Mouse (Mus musculus) ES-E14 (cell line): ENCODE measurements around the gene Gga1. TPM values are rescaled to one million over a fixed set of nuclear protein-coding genes. Genes with fewer than 3 reads are reported as not detected.

Experiments
- DNase-seq: peaks from one replicate; pipeline ENCODE4 v3.0.0-alpha.2; 2013; ENCODE audit warnings: low read depth, low spot score
- H3K27ac ChIP-seq: 2 replicates; pipeline ENCODE4 v1.5.1; 2012; ENCODE audit warnings: low read depth, mild to moderate bottlenecking, low read length, moderate library complexity, mixed read lengths; ENCODE audit not compliant: poor library complexity, insufficient read depth, severe bottlenecking
- H3K36me3 ChIP-seq: 2 replicates; pipeline ENCODE4 v1.6.1; 2012; ENCODE audit warnings: mild to moderate bottlenecking, low read length, moderate library complexity, mixed read lengths; ENCODE audit not compliant: control insufficient read depth, poor library complexity, insufficient read depth, severe bottlenecking
- H3K4me1 ChIP-seq, 2 experiments: fragments of 150-350 bp in 1 of 2; sonication (generic) in 1 of 2; 2 replicates each; pipeline ENCODE4 v1.6.1; 2012; ENCODE audit warnings: low read length in 2 of 2, mild to moderate bottlenecking in 1 of 2, mixed read lengths in 1 of 2; ENCODE audit not compliant: control insufficient read depth in 2 of 2, insufficient read depth in 2 of 2, poor library complexity in 1 of 2
- H3K4me3 ChIP-seq, 2 experiments: fragments of 150-350 bp in 1 of 2; sonication (generic) in 1 of 2; 2 replicates each; pipeline ENCODE4 v1.5.1; 2012; ENCODE audit warnings: low read length in 2 of 2, low read depth in 1 of 2, mild to moderate bottlenecking in 1 of 2, mixed read lengths in 1 of 2; ENCODE audit not compliant: insufficient read depth in 1 of 2, poor library complexity in 1 of 2, severe bottlenecking in 1 of 2
- H3K9ac ChIP-seq: 2 replicates; pipeline ENCODE4 v1.6.1; 2012; ENCODE audit warnings: low read depth, mild to moderate bottlenecking, low read length, mixed read lengths; ENCODE audit not compliant: poor library complexity, insufficient read depth, severe bottlenecking
- H3K9me3 ChIP-seq: fragments of 150-350 bp; sonication (generic); 2 replicates; pipeline ENCODE4 v1.6.1; 2012; ENCODE audit warnings: low read depth, mild to moderate bottlenecking, low read length; ENCODE audit not compliant: control insufficient read depth, insufficient read depth
- CHD2 ChIP-seq: IDR thresholded peaks from 2 replicates; pipeline ENCODE4 v1.6.1; 2014; ENCODE audit warnings: mild to moderate bottlenecking, low read depth, low read length, inconsistent platforms
- HCFC1 ChIP-seq: IDR thresholded peaks from 2 replicates; pipeline ENCODE4 v1.6.1; 2012; ENCODE audit warnings: low read length, inconsistent platforms, borderline replicate concordance; ENCODE audit not compliant: insufficient read depth
- MAFK ChIP-seq: IDR thresholded peaks from 2 replicates; pipeline ENCODE4 v1.6.1; 2014; ENCODE audit warnings: mild to moderate bottlenecking, low read depth, low read length, inconsistent platforms; ENCODE audit not compliant: insufficient read depth
- ZC3H11A ChIP-seq: IDR thresholded peaks from 2 replicates; pipeline ENCODE4 v1.6.1; 2012; ENCODE audit warnings: low read depth, mild to moderate bottlenecking, inconsistent platforms, low read length, borderline replicate concordance
- ZNF384 ChIP-seq: IDR thresholded peaks from 2 replicates; pipeline ENCODE4 v1.6.1; 2012; ENCODE audit warnings: low read depth, low read length, inconsistent platforms
- in situ Hi-C, 2 experiments: fragments of 600-800 bp; cut with MboI; formaldehyde crosslinking; loops; one replicate each; pipeline ENCODE4 v1.15.1; 2025; ENCODE audit warnings: low sequenced_read_pairs in 2 of 2, inconsistent platforms in 1 of 2; ENCODE audit not compliant: unreplicated experiment in 2 of 2
- total RNA-seq: library from RNA; depleted of rRNA; stranded (reverse); fragments of 300-350 nt; gene quantifications from 2 replicates; pipeline ENCODE4 v1.2.3, GENCODE M21; 2012

Gga1 gene
- total RNA-seq, 1 experiment: 18.4 TPM

- in situ Hi-C loops: no loop called here
- no peak for DNase-seq
- no peaks in the 10 kb centered on the region for H3K9me3 ChIP-seq
- TF ChIP-seq ZC3H11A (no peak), HCFC1 (no peak), MAFK (no peak), CHD2 (no peak), ZNF384 (no peak)
- H3K9ac ChIP-seq: no peak overlapping the region
- peaks cover 2 to 15% of the 10 kb centered on the region in 2 experiments; a peak in 2 of 4 replicates for H3K4me1 ChIP-seq
- H3K36me3 ChIP-seq: no peaks in the 10 kb centered on the region
- no peak overlapping the region for H3K4me3 ChIP-seq
- no peak overlapping the region for H3K27ac ChIP-seq
Measured at GRCm38 (mm10) chr15:78863154-78863553, 13.8 kb upstream of the Gga1 start.

- peak overlapping the region; percentile 5 to 24; a peak in 2 of 4 replicates for H3K4me3 ChIP-seq
- in situ Hi-C loops: no loop called here
Measured at GRCm38 (mm10) chr15:78863852-78864253, 13.1 kb upstream of the Gga1 start.

GRCm38 (mm10) chr15:78868398-78868797, 8.6 kb upstream of the Gga1 start:
- TF ChIP-seq ZNF384 (no peak), HCFC1 (no peak), MAFK (no peak), ZC3H11A (no peak), CHD2 (no peak)
- Histone ChIP-seq H3K9me3 (no peaks in the 10 kb centered on the region), H3K36me3 (no peaks in the 10 kb centered on the region), H3K9ac (no peak overlapping the region), H3K27ac (peak overlapping the region; percentile 12; the same call in 1 of the 2 replicates), H3K4me1 (peaks cover 2 to 25% of the 10 kb centered on the region in 2 experiments), H3K4me3 (no peak overlapping the region)
- in situ Hi-C loops: no loop called here
- DNase-seq: no peak

More at GRCm38 (mm10) chr15:78863852-78864253, 13.1 kb upstream of the Gga1 start:
- Histone ChIP-seq H3K36me3 (no peaks in the 10 kb centered on the region), H3K4me1 (peaks cover 2 to 20% of the 10 kb centered on the region in 2 experiments; a peak in 3 of 4 replicates), H3K9me3 (no peaks in the 10 kb centered on the region), H3K27ac (peak overlapping the region; percentile 38; the same call in 1 of the 2 replicates), H3K9ac (no peak overlapping the region)
- DNase-seq: no peak
- TF ChIP-seq ZNF384 (no peak), MAFK (no peak), HCFC1 (no peak), ZC3H11A (no peak), CHD2 (no peak)

- H3K9me3 ChIP-seq: no peaks in the 10 kb centered on the region
- H3K4me1 ChIP-seq: peaks cover 2 to 26% of the 10 kb centered on the region in 2 experiments
- peak overlapping the region; percentile 12; the same call in 1 of the 2 replicates for H3K27ac ChIP-seq
- H3K9ac ChIP-seq: no peak overlapping the region
- in situ Hi-C loops: no loop called here
- no peak for TF ChIP-seq HCFC1
- TF ChIP-seq MAFK: no peak
- H3K4me3 ChIP-seq: no peak overlapping the region
- H3K36me3 ChIP-seq: no peaks in the 10 kb centered on the region
- no peak for DNase-seq
Measured at GRCm38 (mm10) chr15:78868826-78869233, 8.2 kb upstream of the Gga1 start.

- H3K27ac ChIP-seq: no peak overlapping the region
Measured at GRCm38 (mm10) chr15:78869775-78870174, 7.2 kb upstream of the Gga1 start.

More at GRCm38 (mm10) chr15:78869775-78870174, 7.2 kb upstream of the Gga1 start:
- in situ Hi-C loops: no loop called here
- no peaks in the 10 kb centered on the region for H3K36me3 ChIP-seq
- peaks cover 2 to 27% of the 10 kb centered on the region in 2 experiments for H3K4me1 ChIP-seq
- H3K4me3 ChIP-seq: no peak overlapping the region
- DNase-seq: peak; percentile 60
- no peak overlapping the region for H3K9ac ChIP-seq
- no peak for TF ChIP-seq CHD2
- peak; percentile 92 for TF ChIP-seq ZNF384
- TF ChIP-seq HCFC1: no peak
- H3K9me3 ChIP-seq: no peaks in the 10 kb centered on the region
